Mouse (Mus musculus) kidney, adult 2 months (tissue): Measurements from ENCODE around the gene Nploc4.

Experiments used
- CTCF ChIP-seq: fragments of 200-500 bp; conservative IDR thresholded peaks from 2 replicates; pipeline ENCODE4 v1.5.1; 2011; ENCODE audit warnings: low read depth, mild to moderate bottlenecking, control low read depth, low read length, moderate library complexity, mixed read lengths; ENCODE audit not compliant: insufficient read depth, insufficient read length
- POLR2A ChIP-seq: fragments of 200-500 bp; IDR thresholded peaks from one replicate; pipeline ENCODE4 v1.6.1; 2011; ENCODE audit warnings: low read depth, low read length, control low read depth

DNA sequence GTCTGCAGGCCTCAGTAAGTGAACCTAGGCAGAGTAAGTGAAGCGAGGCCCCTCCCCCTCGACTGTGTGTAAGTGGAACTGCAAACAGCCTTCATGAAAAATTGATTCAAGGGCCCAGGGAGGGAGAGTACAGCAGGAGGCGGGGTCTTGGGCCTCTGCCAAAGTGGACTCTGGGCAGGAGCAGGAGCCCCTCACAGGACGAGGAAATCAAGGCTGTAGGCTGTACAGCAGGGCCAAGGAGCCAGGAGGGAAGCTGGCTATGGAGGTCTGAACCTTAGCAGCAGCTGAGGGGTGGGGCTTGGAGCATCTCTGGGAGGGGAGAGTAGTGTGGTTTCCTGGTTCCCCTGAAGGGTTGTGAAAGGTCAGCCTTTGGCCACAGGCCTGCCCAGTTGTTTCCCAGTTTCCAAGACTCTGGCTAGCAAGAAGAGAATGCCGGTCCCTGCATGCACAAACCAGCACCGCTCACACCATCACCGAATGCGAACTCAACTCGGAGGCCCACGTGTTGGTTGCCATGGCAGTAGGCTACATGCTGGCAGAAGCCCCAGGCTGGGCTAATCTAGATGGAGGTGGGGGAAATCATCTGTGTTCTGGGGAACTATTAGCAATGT lies 79.6 kb downstream of the Nploc4 start:
- no peak for TF ChIP-seq CTCF
- no peak for TF ChIP-seq POLR2A
